ENCODE assay signal across 8 mouse cellular contexts in genomic region chr10:61838769-61839168, GRCm38 (mm10). TPM values are rescaled to one million over a fixed set of nuclear protein-coding genes. Genes with fewer than 3 reads are reported as not detected.
DNase-seq lines count a peak whose midpoint lies in the region; ATAC-seq and TF ChIP-seq lines count a peak whose summit lies in the region.

No protein-coding gene starts in this region.

- ATAC-seq in common myeloid progenitor, adult 5-6 weeks (replicated peaks; ENCODE audit: low read depth, poor library complexity, severe bottlenecking) = peak; percentile 89
- ATAC-seq in heart, postnatal 0 days (ENCODE audit: insufficient read depth, low read depth) = 0 out of 2 replicates have a peak, but pooled peaks have one; percentile 30
- ATAC-seq in megakaryocyte progenitor cell, adult 5-6 weeks (replicated peaks; ENCODE audit: poor library complexity) = peak; percentile 73

- peak; percentile 97 for TF ChIP-seq CTCF in heart, adult 2 months (IDR thresholded peaks at IDR 0.05)
- TF ChIP-seq CTCF in heart, postnatal 0 days (IDR thresholded peaks at IDR 0.05; ENCODE audit: low read depth) = peak; percentile 96
- peak; percentile 93; the same call in 1 of the 2 replicates for TF ChIP-seq CTCF in small intestine, adult 2 months (IDR thresholded peaks at IDR 0.05; ENCODE audit: extremely low read depth, insufficient read length, insufficient replicate concordance, low read depth, low read length)

- no peak overlapping the region for H3K4me3 ChIP-seq in heart, adult 2 months
- H3K4me3 ChIP-seq in heart, postnatal 0 days (ENCODE audit: low read depth, low read length) = no peak overlapping the region
- no peak overlapping the region for H3K4me3 ChIP-seq in small intestine, adult 2 months (ENCODE audit: low read depth, low read length)

- H3K27me3 ChIP-seq in heart, adult 2 months (ENCODE audit: control insufficient read depth, insufficient read depth, low read length) = no peaks in the 10 kb centered on the region
- H3K27me3 ChIP-seq in heart, postnatal 0 days (ENCODE audit: control insufficient read depth, insufficient read depth, low read length) = 0 out of 2 replicates have a peak, but pooled peaks cover 3% of the 10 kb centered on the region
- H3K27me3 ChIP-seq in small intestine, adult 2 months (ENCODE audit: control insufficient read depth, insufficient read depth, low read length) = no peaks in the 10 kb centered on the region

- 0 out of 2 replicates have a peak, but pooled peaks have one; percentile 59 for TF ChIP-seq EP300 in heart, adult 2 months (IDR thresholded peaks at IDR 0.05; ENCODE audit: insufficient read depth, low read depth, low read length)
- TF ChIP-seq EP300 in heart, postnatal 0 days (IDR thresholded peaks at IDR 0.05; ENCODE audit: low read depth) = no peak

- no peaks in the 10 kb centered on the region; the same call in 1 of the 2 replicates for H3K4me1 ChIP-seq in heart, adult 2 months (ENCODE audit: control insufficient read depth, insufficient read depth, low read length)
- no peaks in the 10 kb centered on the region for H3K4me1 ChIP-seq in heart, postnatal 0 days (ENCODE audit: control insufficient read depth, insufficient read depth)
- H3K4me1 ChIP-seq in small intestine, adult 2 months (ENCODE audit: control insufficient read depth, insufficient read depth, insufficient read length, low read length) = no peaks in the 10 kb centered on the region

- H3K9me3 ChIP-seq in heart, postnatal 0 days (replicated peaks; ENCODE audit: control insufficient read depth, low read length) = no peaks in the 10 kb centered on the region

- intact Hi-C loops in heart, adult 2 months (cut with DNase I) = loop anchor here (1.0 to 5.0 kb wide), 3 partner anchors 39 to 344 kb away; no protein-coding TSS in a partner anchor
- intact Hi-C loops in heart, postnatal 25 days (cut with DNase I) = loop anchor here (2.0 to 10.0 kb wide), 2 partner anchors 264 to 336 kb away; no protein-coding TSS in a partner anchor

- 2% methylated on average over 6 of the region's 6 CpGs for WGBS in heart, adult 2 months
- 1% methylated on average over 6 of the region's 6 CpGs for WGBS in heart, postnatal 0 days
- 4% methylated on average over 6 of the region's 6 CpGs for WGBS in small intestine, adult 2 months

- peak in 1 of 2 experiments; percentile 42 for DNase-seq in heart, adult 2 months
- no peak for DNase-seq in heart, postnatal 25 days (ENCODE audit: low spot score)
- DNase-seq in T-cell, adult 2 months (ENCODE audit: low spot score) = peak; percentile 5
- DNase-seq in heart, postnatal 0 days (ENCODE audit: low spot score) = peak; percentile 73
- DNase-seq in layer of hippocampus, adult 18-20 months (ENCODE audit: low spot score in 2 of 2) = peak; percentile 19 to 52

- H3K79me2 ChIP-seq in heart, adult 2 months (replicated peaks; ENCODE audit: control insufficient read depth, insufficient read depth, low read length) = no peaks in the 10 kb centered on the region

- H3K4me2 ChIP-seq in heart, postnatal 0 days (ENCODE audit: low read depth, low read length) = no peak overlapping the region

- no peak for TF ChIP-seq POLR2A in heart, adult 2 months (IDR thresholded peaks at IDR 0.05; ENCODE audit: insufficient read depth, low read depth, low read length)
- TF ChIP-seq POLR2A in small intestine, adult 2 months (IDR thresholded peaks at IDR 0.05; ENCODE audit: low read depth, low read length) = no peak

- H3K9ac ChIP-seq in heart, adult 2 months (ENCODE audit: low read depth, low read length) = no peak overlapping the region
- H3K9ac ChIP-seq in heart, postnatal 0 days (replicated peaks; ENCODE audit: low read depth, low read length) = no peak overlapping the region

- no peaks in the 10 kb centered on the region for H3K36me3 ChIP-seq in heart, adult 2 months (ENCODE audit: control insufficient read depth, insufficient read depth, low read length)
- H3K36me3 ChIP-seq in heart, postnatal 0 days (replicated peaks; ENCODE audit: control insufficient read depth, insufficient read depth, low read length) = no peaks in the 10 kb centered on the region
- no peaks in the 10 kb centered on the region for H3K36me3 ChIP-seq in small intestine, adult 2 months (ENCODE audit: control insufficient read depth, insufficient read depth, low read length)

- H3K27ac ChIP-seq in heart, adult 2 months = no peak overlapping the region
- H3K27ac ChIP-seq in heart, postnatal 0 days (ENCODE audit: low read depth) = no peak overlapping the region
- H3K27ac ChIP-seq in small intestine, adult 2 months (ENCODE audit: insufficient read depth, low read depth, low read length) = no peak overlapping the region

RNA-seq across cellular contexts. Expression of gene H2afy2, which starts 54.8 kb away (rescaled TPM):
- 1 to 10 TPM; 3.4 to 4.7 TPM for total RNA-seq in heart, adult 2 months (2021)
- polyA plus RNA-seq in heart, adult 2 months (2012; rRNA removed) = 4.2 and 4.6 TPM in 2 replicates
- 1 to 10 TPM; 4.6 to 5.5 TPM for total RNA-seq in heart, postnatal 25 days (2021)
- 1.2 and 1.8 TPM in 2 replicates for total RNA-seq in common myeloid progenitor, adult 5-6 weeks (2017)
- 10.7 and 17.0 TPM in 2 replicates for total RNA-seq in heart, postnatal 0 days (2014; rRNA removed; ENCODE audit: low replicate concordance)
- 21.3 and 22.8 TPM in 2 replicates for polyA plus RNA-seq in heart, postnatal 0 days (2015; fragmentation: Nextera tagmentation; extraction: Ambion mirVana)
- total RNA-seq in layer of hippocampus, adult 18-20 months (2021) = 10 to 100 TPM; 12.8 to 14.6 TPM
- 2.0 and 2.2 TPM in 2 replicates for total RNA-seq in megakaryocyte progenitor cell, adult 5-6 weeks (2015)
- 2.2 and 2.9 TPM in 2 replicates for total RNA-seq in megakaryocyte progenitor cell, adult 5-6 weeks (2017)
- polyA plus RNA-seq in small intestine, adult 2 months (2012; rRNA removed) = 0.98 and 1.6 TPM in 2 replicates

Comparison
In these comparisons a context has a peak if more than half of its experiments do, and no peak if none do; other contexts are left out.
1. ATAC-seq: peak in every context shown above with its lines; median percentile 89 in common myeloid progenitor, adult 5-6 weeks; 73 in megakaryocyte progenitor cell, adult 5-6 weeks; 30 in heart, postnatal 0 days.